Mouse (Mus musculus): Measurements from ENCODE around the gene Prn.

Prn gene

DNA sequence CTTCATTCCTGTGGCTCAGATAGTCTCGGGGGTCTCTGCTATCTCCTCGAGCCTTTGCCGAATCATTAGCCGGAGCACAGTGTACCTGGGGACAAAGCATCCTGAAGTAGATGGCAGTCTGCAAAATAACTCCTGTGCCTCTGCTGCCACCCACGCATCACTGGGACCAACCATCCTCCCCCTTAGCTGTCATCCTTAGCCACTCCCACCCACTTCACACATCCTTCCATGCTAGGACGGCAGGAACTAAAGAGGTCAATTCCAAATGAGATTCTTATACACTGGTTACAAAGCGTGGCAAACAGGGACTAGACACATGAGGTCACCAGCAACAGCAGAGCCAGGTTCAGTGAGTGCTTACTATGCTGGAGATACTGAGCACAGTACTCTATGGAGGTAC, 86.6 kb downstream of the Prn start:
- no peak for DNase-seq

DNA sequence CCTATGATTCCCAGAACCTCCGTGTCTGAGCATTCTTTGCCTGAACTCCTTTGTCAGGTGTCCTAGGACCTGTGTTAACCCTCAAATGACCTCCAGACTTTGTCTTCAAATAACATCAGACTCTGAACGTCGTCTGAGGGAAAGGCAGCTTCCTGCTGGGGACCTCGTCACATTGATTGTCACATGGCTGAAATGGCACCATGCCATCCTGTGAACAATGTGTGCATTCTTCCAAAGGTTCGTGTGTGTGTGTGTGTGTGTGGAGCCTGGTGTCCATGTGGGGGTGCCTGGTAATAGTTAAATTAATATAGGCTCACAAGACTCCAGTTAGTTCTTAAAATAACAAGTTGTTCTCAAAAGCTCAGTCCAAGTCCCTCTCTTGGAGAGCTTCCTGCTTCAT, 87.6 kb downstream of the Prn start:
- no peak for DNase-seq

DNA sequence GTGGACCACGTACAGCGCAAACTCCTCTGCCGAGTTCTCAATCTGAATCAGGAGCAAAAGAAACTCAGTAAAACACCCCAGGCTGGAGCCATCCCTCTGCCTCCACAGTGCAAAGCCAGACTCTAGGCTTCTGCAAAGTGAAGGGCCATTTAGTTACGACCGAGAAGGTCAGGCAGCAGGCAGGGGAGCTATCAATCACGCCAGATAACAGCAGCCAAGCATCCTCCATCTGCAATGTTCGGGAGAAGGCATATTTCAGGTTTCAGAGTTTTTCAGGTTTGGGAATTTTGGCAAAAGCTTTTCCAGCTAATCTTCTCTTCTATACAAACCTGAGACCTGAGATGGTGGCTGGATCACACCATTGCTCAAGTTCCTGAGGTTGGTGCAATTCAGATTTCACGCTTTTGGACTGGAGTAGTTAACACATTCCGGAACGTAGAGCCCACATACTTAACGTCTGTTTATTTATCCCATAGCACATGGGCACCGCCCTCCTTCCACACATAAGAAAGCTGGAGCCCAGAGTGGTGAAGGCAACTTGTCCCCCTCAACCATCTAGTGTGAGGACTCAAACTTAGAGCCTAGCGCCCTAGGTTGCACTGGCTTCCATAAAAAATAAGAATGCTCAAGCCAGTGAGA, 92.1 kb downstream of the Prn start:
- DNase-seq = no peak

DNA sequence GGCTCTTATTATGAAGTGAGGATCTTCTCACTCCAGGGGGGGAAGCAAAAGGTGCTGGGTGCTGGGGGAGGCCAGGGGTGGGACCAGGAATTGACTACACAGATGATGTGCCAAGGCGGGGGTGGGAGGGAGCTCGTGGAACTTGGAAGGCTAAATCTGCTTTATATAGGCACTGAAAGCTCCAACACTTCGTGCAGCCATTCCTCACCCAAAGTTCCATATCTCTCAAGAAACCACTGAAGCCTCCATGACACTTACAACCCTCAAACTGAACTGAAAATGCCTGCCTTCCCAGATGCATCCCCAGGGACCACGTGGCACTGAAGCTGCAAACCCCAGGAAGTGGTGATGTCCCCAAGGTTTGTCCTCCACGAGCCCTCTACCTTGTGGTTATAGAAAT, 94.2 kb downstream of the Prn start:
- no peak for DNase-seq

DNA sequence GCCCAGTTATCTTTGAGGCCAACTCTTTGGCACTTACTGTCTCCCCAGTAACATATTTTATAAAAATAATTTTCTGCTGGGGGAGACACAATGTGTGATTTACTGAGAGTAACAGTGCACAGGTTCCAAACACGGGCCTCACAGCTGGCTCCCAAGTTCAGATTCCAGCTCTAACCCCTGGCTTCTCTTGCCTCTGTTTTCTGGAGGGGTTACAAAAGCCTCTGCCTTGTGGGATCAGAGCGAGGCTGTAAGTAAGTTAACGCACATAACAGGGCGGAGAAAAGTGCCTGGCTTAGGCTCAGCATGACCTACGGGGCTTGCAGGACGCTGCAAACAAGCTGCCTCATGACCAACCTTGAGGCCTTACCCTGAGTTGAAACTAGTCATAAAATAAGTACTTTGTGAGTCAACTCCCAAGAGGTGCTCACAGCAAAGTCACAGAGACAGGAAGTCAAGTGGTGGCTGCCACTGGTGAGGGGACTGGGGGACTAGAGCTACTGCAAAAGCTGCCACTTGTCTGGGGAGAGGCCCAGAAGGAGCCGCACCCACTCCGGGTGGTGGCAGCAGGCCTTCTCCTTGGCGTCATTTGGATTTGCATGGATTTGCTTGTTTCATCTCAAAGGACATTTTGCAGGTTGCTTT, 94.9 kb downstream of the Prn start:
- DNase-seq = no peak

DNA sequence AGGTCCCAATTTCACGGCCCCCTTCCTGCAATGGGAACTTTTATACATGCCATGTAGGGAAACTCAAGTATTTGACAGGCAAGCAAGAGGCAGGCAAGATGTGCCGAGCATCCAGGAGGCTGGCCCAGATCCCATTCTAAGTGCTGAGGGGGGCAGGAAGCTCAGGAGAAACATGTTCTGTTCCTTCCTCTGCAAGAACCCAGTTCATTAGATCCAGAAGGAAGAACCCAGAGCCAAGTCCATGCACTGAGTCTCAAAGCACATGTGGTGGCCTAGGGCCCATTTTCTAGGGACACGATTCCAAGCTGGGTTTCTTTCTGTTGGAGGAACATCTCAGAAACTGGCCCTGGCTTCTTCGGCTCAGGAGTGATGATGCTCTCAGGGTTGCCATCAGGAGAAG, 95.7 kb downstream of the Prn start:
- no peak for DNase-seq

All from kidney, adult 8-10 months (tissue).